Mouse (Mus musculus) liver, embryonic 11.5 days (tissue): Measurements from ENCODE around the gene Myrfl. TPM values are rescaled to one million over a fixed set of nuclear protein-coding genes. Genes with fewer than 3 reads are reported as not detected.

Experiments
- ATAC-seq: fragments of 200-750 bp; cut with Nextera tagmentation; replicated peaks from 2 replicates; pipeline ENCODE4 v1.8.0; 2017; ENCODE audit warnings: moderate number of reproducible peaks, mild to moderate bottlenecking, moderate TSS enrichment, moderate library complexity; ENCODE audit not compliant: low FRiP score
- DNase-seq: peaks from one replicate; pipeline ENCODE4 v3.0.0-alpha.2; 2017; ENCODE audit warnings: low spot score
- H3K27ac ChIP-seq: fragments of 300-500 bp; sonication (generic); 2 replicates; pipeline ENCODE4 v1.5.1; 2014; ENCODE audit warnings: mild to moderate bottlenecking, low read depth, low read length, control low read depth
- H3K27me3 ChIP-seq: fragments of 300-500 bp; sonication (generic); replicated peaks from 2 replicates; pipeline ENCODE4 v1.6.1; 2014; ENCODE audit warnings: low read length, mixed read lengths; ENCODE audit not compliant: control insufficient read depth, insufficient read depth
- H3K36me3 ChIP-seq: fragments of 300-500 bp; sonication (generic); 2 replicates; pipeline ENCODE4 v1.6.1; 2014; ENCODE audit warnings: mild to moderate bottlenecking, low read length, moderate library complexity, mixed read lengths; ENCODE audit not compliant: control insufficient read depth, insufficient read depth
- H3K4me1 ChIP-seq: fragments of 300-500 bp; sonication (generic); replicated peaks from 2 replicates; pipeline ENCODE4 v1.6.1; 2014; ENCODE audit warnings: low read length, mixed read lengths; ENCODE audit not compliant: control insufficient read depth, insufficient read depth
- H3K4me2 ChIP-seq: fragments of 300-500 bp; sonication (generic); 2 replicates; pipeline ENCODE4 v1.6.1; 2014; ENCODE audit warnings: mild to moderate bottlenecking, control low read depth, moderate library complexity
- H3K4me3 ChIP-seq: fragments of 300-500 bp; sonication (generic); 2 replicates; pipeline ENCODE4 v1.5.1; 2014; ENCODE audit warnings: low read depth, low read length, control low read depth
- H3K9ac ChIP-seq: fragments of 300-500 bp; sonication (generic); 2 replicates; pipeline ENCODE4 v1.6.1; 2014; ENCODE audit warnings: low read depth, low read length, control low read depth
- H3K9me3 ChIP-seq: fragments of 300-500 bp; sonication (generic); 2 replicates; pipeline ENCODE4 v1.6.1; 2016; ENCODE audit warnings: low read length, inconsistent platforms, mixed read lengths; ENCODE audit not compliant: control insufficient read depth
- WGBS: fragments of 180-500 bp; shearing (Covaris S2); extraction: QIAGEN DNeasy Blood & Tissue Kit; methylation state at CpG from one replicate; pipeline ENCODE4 v1.1.7; 2014; 5-methylcytosine and 5-hydroxymethylcytosine counted together
- polyA plus RNA-seq: library from polyadenylated mRNA; unstranded; fragments of >200 nt; fragmentation: Nextera tagmentation; extraction: Ambion mirVana; gene quantifications from 2 replicates; pipeline ENCODE4 v1.2.1, GENCODE M21; 2014

Myrfl gene
- polyA plus RNA-seq, 1 experiment from 2014 or later, result 0.16 TPM

- Histone ChIP-seq H3K4me1 (no peaks in the 10 kb centered on the region), H3K4me3 (no peak overlapping the region), H3K9ac (no peak overlapping the region), H3K9me3 (no peaks in the 10 kb centered on the region), H3K4me2 (no peak overlapping the region), H3K27ac (no peak overlapping the region), H3K36me3 (peaks cover 7% of the 10 kb centered on the region; the same call in 1 of the 2 replicates), H3K27me3 (no peaks in the 10 kb centered on the region)
- no peak for DNase-seq
- no peak for ATAC-seq
- 88% methylated on average over 25 of the region's 25 CpGs for WGBS
Measured at GRCm38 (mm10) chr10:116919368-116920317, 22.9 kb upstream of the Myrfl start.

GRCm38 (mm10) chr10:116916581-116916980 is 19.9 kb upstream of the Myrfl start:
- peaks cover 6% of the 10 kb centered on the region; the same call in 1 of the 2 replicates for H3K36me3 ChIP-seq
- WGBS, result 77% methylated on average over 8 of the region's 8 CpGs
- no peak overlapping the region for H3K9ac ChIP-seq
- no peaks in the 10 kb centered on the region for H3K4me1 ChIP-seq
- H3K27ac ChIP-seq, result no peak overlapping the region
- no peaks in the 10 kb centered on the region for H3K9me3 ChIP-seq
- no peak overlapping the region for H3K4me3 ChIP-seq
- DNase-seq (no peak), ATAC-seq (no peak)
- H3K27me3 ChIP-seq, result no peaks in the 10 kb centered on the region
- no peak overlapping the region for H3K4me2 ChIP-seq

GRCm38 (mm10) chr10:116915286-116915685 is 18.6 kb upstream of the Myrfl start:
- H3K9ac ChIP-seq, result no peak overlapping the region
- peaks cover 6% of the 10 kb centered on the region; the same call in 1 of the 2 replicates for H3K36me3 ChIP-seq
- ATAC-seq (no peak), DNase-seq (no peak)
- 88% methylated on average over 8 of the region's 8 CpGs for WGBS
- no peak overlapping the region for H3K4me3 ChIP-seq
- H3K4me1 ChIP-seq, result no peaks in the 10 kb centered on the region
- H3K27me3 ChIP-seq, result no peaks in the 10 kb centered on the region
- no peaks in the 10 kb centered on the region for H3K9me3 ChIP-seq
- no peak overlapping the region for H3K27ac ChIP-seq
- H3K4me2 ChIP-seq, result no peak overlapping the region

- DNase-seq, result no peak
- 92% methylated on average over 9 of the region's 9 CpGs for whole genome bisulfite sequencing
- no peak for ATAC-seq
- H3K4me3 ChIP-seq, result no peak overlapping the region
- H3K27ac ChIP-seq, result no peak overlapping the region
- no peaks in the 10 kb centered on the region for H3K27me3 ChIP-seq
- H3K4me2 ChIP-seq, result no peak overlapping the region
- H3K9me3 ChIP-seq, result no peaks in the 10 kb centered on the region
- no peak overlapping the region for H3K9ac ChIP-seq
- H3K36me3 ChIP-seq, result peaks cover 9% of the 10 kb centered on the region; the same call in 1 of the 2 replicates
- H3K4me1 ChIP-seq, result no peaks in the 10 kb centered on the region
Measured at GRCm38 (mm10) chr10:116914586-116914985, 17.9 kb upstream of the Myrfl start.

GRCm38 (mm10) chr10:116913647-116914273 is 17.0 kb upstream of the Myrfl start:
- no peak overlapping the region for H3K27ac ChIP-seq
- no peaks in the 10 kb centered on the region for H3K9me3 ChIP-seq
- H3K4me2 ChIP-seq, result no peak overlapping the region
- 82% methylated on average over 17 of the region's 17 CpGs for WGBS
- peaks cover 4% of the 10 kb centered on the region; the same call in 1 of the 2 replicates for H3K4me1 ChIP-seq
- H3K36me3 ChIP-seq, result peaks cover 6% of the 10 kb centered on the region; the same call in 1 of the 2 replicates
- ATAC-seq, result no peak
- H3K4me3 ChIP-seq, result no peak overlapping the region
- no peaks in the 10 kb centered on the region for H3K27me3 ChIP-seq
- H3K9ac ChIP-seq, result no peak overlapping the region
- DNase-seq, result no peak

GRCm38 (mm10) chr10:116912850-116913249 is 16.1 kb upstream of the Myrfl start:
- WGBS, result 87% methylated on average over 9 of the region's 9 CpGs
- ATAC-seq, result no peak
- peaks cover 6% of the 10 kb centered on the region; the same call in 1 of the 2 replicates for H3K4me1 ChIP-seq
- no peak overlapping the region for H3K27ac ChIP-seq
- H3K4me3 ChIP-seq, result no peak overlapping the region
- no peak for DNase-seq
- H3K9me3 ChIP-seq, result no peaks in the 10 kb centered on the region
- peaks cover 6% of the 10 kb centered on the region; the same call in 1 of the 2 replicates for H3K36me3 ChIP-seq
- H3K9ac ChIP-seq, result no peak overlapping the region
- H3K4me2 ChIP-seq, result no peak overlapping the region
- H3K27me3 ChIP-seq, result no peaks in the 10 kb centered on the region

GRCm38 (mm10) chr10:116908901-116909642 is 12.4 kb upstream of the Myrfl start:
- H3K4me3 ChIP-seq, result peak overlapping the region; percentile 4; the same call in 1 of the 2 replicates
- WGBS, result 39% methylated on average over 15 of the region's 15 CpGs
- no peaks in the 10 kb centered on the region for H3K9me3 ChIP-seq
- DNase-seq, result peak; percentile 53
- peak overlapping the region; percentile 7; the same call in 1 of the 2 replicates for H3K9ac ChIP-seq
- peaks cover 9% of the 10 kb centered on the region; the same call in 1 of the 2 replicates for H3K4me1 ChIP-seq
- peak overlapping the region; percentile 46 for H3K4me2 ChIP-seq
- ATAC-seq, result peak; percentile 99
- peak overlapping the region; percentile 79 for H3K27ac ChIP-seq
- H3K36me3 ChIP-seq, result peaks cover 13% of the 10 kb centered on the region; the same call in 1 of the 2 replicates
- H3K27me3 ChIP-seq, result no peaks in the 10 kb centered on the region

GRCm38 (mm10) chr10:116906794-116907193 is 10.1 kb upstream of the Myrfl start:
- DNase-seq (no peak), ATAC-seq (no peak)
- no peak overlapping the region for H3K27ac ChIP-seq
- no peak overlapping the region for H3K4me2 ChIP-seq
- no peak overlapping the region for H3K9ac ChIP-seq
- no peaks in the 10 kb centered on the region for H3K27me3 ChIP-seq
- no peak overlapping the region for H3K4me3 ChIP-seq
- H3K4me1 ChIP-seq, result peaks cover 9% of the 10 kb centered on the region; the same call in 1 of the 2 replicates
- 89% methylated on average over 9 of the region's 9 CpGs for WGBS
- H3K9me3 ChIP-seq, result no peaks in the 10 kb centered on the region
- peaks cover 10% of the 10 kb centered on the region; the same call in 1 of the 2 replicates for H3K36me3 ChIP-seq
